Mouse (Mus musculus): Measurements from ENCODE around the gene Rbfox1.

The Rbfox1 gene

DNA sequence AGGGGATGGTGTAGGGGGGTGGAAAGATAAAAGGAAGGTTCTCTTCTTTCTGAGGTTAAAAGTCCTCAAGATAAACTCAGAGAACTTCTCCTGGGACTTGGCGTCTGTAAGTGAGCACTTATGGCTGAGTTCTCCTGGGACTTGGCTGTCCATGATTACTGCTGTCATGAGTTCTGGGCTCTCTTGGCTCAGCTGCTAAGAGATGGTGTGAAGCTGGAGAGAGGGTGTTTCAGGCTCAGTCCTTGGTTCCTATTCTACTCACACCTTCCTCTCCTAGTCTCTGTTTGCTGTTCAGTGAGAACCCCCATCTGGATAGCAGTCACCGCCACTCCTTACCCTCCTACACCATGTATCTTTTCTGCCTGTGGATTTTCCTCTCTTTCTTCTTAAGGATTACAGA, 921.1 kb downstream of the Rbfox1 start:
- in situ Hi-C loops (cut with MboI, MseI) = loop anchor here (5.0 kb wide), 1 partner anchor 104 kb away; no protein-coding TSS in a partner anchor

DNA sequence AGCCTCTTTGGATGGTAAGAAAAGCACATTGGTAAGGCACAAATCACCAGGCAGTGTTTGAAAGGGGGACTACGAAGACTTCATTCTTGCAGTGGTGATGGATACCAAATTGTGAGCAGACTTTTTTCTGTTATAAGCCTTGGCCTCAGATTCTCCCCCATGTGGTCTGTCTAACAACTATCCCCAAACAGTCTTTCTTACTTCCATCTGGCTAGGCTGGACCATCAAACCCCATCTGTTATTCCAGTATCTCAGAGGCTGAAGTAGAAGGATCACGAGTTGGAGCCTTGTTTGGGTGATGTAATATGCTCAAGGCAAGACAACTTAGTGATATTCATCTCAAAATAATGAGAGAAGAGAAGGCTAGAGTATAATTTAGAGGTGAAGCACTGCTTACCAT, 922.7 kb downstream of the Rbfox1 start:
- in situ Hi-C loops (cut with MboI, MseI) = loop anchor here (5.0 kb wide), 1 partner anchor 106 kb away; no protein-coding TSS in a partner anchor

DNA sequence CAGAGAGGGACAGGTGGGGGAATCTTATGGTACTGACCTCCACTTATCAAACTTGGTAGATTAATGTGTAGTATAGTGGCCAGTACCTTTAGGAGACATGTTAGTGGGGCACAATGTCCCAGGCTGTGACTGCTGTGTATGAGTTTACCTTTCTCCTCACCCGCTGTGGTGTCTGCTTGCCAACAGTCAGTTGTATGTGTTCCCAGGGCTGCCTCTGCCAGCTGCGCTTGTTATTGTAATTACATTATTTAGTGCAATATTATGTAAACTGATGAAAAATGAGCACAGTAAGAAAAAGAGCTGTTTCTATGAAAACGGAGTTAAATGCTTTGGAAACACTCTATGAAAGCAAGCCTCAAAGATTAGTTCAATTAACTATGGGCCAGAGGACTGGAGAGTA, 928.7 kb downstream of the Rbfox1 start:
- in situ Hi-C loops (cut with MboI, MseI) = no loop called here

DNA sequence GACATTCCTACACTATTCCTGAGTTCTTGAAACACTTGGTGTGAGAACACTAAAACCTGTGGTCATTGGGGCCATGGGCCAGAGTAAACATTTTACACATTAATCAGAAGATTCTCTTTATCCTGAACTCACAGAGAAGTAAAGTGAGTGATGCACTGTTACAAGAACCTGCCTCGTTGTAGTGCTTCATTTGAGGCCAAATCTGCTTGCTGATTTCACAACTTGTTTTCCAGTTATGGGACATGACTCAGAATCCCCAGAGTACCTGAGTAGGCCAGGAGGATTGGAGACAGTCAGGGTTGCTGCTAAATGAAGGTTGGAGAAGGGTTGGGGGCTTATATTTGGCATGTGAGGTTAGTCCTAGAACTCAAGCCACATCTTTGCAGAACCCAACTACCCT, 936.6 kb downstream of the Rbfox1 start:
- in situ Hi-C loops (cut with MboI, MseI) = no loop called here

DNA sequence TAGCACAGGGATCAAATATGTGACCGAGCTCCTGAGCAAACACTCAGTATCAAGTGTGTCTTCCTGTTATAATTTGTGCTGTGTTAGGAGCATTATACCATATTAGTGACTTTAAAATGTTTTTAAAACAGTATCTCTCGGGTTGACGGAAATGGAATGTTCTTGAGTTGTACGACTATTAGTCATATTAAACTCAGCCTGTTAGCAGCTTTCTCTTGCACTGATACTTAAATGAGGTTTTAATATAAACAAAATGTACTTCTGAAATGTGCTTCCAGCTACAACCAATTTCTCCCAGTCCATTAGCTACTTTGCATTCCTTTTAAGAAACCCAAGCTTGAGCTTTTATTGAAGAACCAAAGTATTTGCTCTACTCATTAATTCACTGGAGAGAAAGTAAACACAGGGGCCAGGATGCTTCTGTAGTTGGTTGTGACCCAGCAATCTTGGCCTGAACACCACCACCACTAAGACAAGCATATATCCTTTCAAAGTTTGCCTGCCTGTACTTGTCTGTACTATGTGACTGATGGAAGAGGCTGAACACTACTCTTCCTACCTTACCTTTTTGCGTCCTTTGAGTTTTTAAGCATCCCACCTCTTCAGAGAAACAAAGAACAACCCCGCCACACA, 944.9 kb downstream of the Rbfox1 start:
- in situ Hi-C loops (cut with MboI, MseI) = no loop called here

DNA sequence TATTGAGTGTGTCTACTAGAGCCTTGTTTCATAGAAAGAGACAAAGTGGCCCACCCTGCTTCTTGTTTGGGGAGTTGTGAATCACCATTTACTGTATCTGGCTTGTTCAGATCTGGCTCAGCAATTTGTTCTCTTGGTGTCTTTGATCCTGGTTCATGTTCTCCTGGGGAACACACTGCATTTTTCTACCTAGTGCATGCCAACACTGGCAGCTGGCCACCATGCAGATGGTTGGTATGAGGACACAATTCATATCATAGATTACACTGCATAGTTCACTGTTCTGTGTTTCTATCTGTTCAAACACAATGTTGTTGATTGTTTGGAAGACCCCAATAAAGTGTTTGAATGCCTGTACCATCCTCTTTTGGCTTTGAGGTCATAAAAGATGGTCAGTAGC, 948.3 kb downstream of the Rbfox1 start:
- in situ Hi-C loops (cut with MboI, MseI) = no loop called here

DNA sequence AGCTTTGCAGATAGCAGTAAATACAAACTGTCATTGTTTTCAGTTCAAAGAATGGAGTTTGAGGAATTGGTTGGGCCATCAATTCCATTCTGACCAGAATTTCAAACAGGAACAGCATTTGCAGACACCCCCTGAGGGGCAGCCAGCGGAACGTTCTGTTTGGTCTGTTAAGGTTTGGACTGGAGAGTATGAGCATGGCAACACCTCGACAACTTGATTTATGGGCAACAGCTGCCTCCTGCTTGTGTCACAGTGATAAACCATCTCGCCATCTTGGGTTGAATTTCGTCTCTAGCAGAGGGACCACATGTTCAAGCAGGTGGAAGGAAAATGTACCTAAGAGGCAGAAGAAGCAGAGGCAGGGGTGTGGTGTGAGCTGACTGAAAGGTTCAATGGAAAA, 949.9 kb downstream of the Rbfox1 start:
- in situ Hi-C loops (cut with MboI, MseI) = no loop called here

DNA sequence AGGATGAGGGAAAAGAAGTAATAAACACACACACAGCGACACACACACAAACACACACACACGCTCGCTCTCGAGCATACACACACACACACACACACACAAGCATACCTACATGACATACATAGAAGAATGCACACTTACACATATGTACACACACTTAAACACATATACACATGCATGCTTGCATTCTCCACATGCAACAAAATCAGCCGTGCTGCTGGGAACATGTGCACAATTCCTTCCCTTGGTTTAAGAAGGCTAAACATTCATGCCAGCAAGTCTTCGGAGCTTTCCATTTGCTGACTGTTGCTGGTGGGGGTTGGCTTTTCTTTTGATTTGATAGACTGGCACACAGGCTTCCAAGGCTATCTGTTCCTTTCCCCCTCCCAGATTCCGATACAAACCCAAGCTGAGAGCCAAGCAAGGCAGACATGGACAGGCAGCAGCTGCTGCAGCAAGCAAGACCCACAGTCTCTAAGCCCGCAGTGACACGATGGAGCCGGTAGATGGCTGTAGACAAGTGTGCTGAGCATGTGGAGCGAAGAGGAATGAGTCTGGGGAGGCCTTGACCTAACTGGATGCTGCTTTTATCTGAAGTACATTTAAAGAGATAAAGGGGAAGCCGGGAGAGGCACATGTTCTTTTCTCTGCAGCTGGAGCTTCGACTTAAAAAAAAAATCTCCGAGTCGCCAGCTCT, 954.3 kb downstream of the Rbfox1 start:
- in situ Hi-C loops (cut with MboI, MseI) = no loop called here

DNA sequence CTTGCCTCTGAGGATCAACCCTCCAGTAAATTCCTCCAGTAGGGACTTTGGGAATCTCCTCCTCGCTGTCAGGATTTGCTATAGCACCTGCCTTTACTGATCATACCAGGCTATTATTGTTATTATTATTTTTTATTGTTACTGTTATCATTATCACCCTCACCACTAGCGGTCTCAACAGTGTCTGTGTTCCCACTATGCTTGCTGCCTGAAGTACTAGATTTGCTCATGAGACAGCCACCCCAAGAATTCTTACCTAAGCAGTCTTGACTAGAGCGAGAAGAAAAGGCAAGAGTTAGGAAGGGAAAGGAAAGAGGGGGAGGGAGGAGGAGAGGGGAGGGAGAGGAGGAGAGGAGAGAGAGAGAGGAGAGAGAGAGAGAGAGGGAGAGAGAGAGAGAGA, 954.9 kb downstream of the Rbfox1 start:
- in situ Hi-C loops (cut with MboI, MseI) = no loop called here

DNA sequence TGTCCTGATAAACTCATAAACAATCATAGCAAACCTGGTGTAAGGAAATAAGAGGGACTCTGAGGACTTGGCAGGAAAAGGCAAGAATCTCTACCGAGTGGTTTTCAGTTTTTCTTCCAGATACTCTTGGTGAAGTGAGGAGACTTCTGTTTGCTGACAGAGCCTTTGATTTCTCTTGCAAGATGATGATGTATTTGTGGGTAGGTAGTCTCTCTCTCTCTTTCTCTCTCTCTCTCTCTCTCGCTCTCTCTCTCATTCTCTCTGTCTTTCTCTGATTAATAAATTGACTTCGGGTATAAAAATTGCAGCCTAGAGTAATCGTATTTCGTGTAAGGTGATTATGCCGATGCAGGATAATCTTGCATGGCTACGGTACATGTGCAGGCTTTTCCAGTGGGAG, 955.3 kb downstream of the Rbfox1 start:
- in situ Hi-C loops (cut with MboI, MseI) = no loop called here

DNA sequence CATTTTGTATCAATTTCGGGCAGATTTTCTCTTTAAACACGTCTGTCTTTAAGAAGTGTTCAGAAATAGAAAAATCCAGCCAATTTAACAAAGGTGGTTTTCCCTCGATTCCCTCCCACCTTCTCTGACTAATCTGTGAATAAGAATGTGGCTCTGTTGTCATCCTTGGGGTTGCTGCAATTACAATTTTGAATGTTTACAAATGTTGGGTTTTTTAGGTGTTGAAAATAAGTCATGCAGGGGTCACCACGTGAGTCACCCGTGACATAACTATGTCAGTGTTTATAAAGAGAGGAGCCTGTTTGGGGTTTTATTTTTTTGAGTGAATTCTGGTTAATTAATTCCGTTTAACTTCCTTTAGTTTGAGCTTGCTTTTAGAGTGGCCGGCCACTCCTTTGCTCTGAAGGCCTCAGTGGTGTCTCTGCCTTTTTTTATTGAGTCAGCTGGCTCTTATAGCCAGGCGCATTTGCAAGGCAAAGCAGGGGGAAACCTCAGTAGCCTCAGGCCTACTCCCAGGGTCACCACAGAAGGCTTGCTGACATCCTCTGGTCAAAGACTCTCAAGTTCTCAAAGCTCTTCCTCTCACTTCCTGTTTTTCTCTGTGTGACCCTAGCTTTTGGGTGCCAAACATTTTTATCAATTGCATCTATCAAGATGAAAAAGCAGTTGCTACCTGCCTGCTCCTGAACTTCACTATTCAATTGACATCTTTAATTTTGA, 957.1 kb downstream of the Rbfox1 start:
- in situ Hi-C loops (cut with MboI, MseI) = no loop called here

DNA sequence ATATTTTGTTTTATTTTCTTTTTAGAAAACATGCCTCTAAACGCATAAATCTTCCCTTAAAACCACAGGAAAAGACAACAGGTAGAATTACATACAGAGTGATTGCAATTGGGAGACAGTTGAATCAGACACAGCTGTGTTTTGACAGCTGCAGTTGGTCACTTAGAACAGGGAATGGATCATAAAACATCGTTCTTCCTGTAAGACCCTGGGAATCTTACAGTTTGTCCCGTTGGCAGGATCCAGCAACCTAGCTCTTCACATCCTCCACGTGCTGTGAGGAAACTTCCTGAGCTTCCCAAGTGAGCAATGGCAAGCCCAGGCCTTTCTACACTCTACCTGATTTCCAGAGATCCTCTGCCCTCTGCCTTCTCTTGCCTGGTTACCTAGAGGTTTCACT, 959.5 kb downstream of the Rbfox1 start:
- in situ Hi-C loops (cut with MboI, MseI) = no loop called here

DNA sequence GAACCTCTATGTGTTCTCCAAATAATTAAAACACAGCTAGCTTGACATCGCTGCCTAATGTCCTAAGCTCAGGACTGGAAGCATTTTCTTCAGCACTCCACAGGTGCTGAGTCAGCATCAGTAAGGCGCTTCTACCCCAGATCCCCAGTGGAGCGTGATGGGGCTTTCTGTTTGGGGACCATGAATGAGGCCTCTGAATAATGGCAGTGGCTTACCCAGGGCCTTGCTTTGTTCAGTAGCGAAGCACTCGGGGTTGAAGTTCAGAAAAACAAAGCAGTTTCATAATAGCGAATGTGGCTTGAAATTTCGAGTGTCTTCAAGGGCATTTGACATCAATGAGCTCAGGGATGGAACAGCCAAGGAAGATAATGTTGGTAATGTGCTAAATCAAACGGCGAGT, 966.2 kb downstream of the Rbfox1 start:
- in situ Hi-C loops (cut with MboI, MseI) = no loop called here

DNA sequence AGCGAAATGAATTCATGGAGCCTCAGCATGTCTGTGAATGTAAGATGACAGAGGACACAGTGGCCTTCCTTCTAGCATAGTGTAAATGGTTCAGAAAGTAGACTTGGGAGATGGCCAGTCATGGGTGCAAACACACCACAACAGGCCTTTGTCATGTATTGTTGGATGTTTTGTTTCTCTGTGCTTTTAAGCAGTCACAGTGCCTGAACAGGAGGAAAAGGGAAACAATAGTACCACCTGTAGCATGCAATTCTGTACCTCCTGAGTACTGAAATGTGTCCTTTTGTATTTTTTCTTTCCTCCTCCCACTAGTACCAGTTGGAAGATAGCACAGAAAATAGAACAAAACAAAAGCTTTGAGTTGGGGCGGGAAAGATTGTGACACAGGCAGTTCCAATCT, 968.6 kb downstream of the Rbfox1 start:
- in situ Hi-C loops (cut with MboI, MseI) = no loop called here

DNA sequence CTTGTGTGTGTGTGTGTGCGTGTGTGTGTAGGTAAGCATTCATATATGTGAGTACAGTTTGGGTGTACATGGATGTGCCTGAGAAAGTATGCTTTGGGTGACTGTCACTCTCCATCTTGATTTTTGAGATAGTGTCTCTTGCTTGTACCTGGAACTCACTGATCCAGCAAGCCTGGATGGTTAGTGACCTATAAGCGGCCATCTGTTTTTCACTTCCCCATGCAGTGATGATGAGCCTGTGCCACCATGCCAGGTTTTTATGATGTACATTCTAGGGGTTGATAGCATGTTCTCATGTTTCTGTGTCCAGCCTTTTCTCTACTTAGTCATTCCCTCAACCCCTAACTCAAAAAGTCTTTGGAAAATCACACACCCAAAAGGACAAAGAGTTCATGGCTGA, 976.5 kb downstream of the Rbfox1 start:
- in situ Hi-C loops (cut with MboI, MseI) = loop anchor here (10.0 kb wide), 1 partner anchor 1057 kb away; no protein-coding TSS in a partner anchor

DNA sequence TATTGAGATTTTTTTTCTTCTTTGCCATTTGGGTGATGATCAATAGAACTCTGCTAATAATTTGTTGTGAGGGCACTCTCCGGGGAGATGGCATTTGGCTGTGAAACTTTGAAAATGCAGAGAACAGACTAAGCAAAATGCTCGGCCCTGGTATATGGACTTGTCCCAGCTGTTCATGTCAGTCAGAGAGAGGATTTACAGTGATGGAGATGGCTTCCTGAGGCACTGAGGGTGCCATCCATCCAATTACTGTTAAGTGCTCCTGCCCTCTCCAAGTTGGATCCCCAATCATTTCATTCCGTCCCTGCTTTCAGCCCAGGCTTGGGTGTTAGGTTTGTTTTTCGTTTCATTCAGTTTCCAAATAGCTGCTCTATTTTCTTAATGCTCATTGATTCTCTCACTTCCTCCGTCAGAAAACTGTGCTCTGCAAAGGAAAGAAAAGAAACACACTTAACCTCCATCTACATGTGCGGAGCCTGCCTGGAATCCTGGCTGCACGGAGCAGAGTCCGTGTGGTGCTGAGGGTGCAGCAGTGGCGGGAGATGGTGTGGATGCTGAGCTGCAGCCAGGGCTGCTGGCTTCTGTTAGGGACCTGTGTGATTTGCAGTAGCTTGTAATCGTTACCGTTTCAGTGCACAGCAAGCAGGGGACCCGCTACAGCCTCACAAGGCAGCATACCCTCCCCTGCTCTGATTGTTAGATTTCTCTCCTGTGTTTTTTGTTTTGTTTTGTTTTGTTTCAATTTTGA, 997.7 kb downstream of the Rbfox1 start:
- in situ Hi-C loops (cut with MboI, MseI) = no loop called here

DNA sequence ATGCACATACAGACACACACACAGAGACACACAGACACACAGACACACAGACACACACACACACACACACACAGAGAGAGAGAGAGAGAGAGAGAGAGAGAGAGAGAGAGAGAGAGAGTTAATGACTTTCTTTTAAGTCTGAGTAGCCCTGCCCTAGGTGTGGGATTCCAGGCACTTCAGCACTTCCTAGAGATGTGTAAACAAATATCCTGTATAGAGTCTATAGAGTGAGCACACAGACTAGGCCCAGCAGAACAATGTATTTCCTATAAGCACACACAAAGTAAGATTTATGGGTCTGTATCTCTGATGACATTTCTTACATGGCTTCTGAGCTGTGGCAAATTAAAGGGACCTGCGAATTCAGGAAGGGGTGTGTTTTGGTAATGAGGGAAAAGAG, 998.6 kb downstream of the Rbfox1 start:
- in situ Hi-C loops (cut with MboI, MseI) = no loop called here

DNA sequence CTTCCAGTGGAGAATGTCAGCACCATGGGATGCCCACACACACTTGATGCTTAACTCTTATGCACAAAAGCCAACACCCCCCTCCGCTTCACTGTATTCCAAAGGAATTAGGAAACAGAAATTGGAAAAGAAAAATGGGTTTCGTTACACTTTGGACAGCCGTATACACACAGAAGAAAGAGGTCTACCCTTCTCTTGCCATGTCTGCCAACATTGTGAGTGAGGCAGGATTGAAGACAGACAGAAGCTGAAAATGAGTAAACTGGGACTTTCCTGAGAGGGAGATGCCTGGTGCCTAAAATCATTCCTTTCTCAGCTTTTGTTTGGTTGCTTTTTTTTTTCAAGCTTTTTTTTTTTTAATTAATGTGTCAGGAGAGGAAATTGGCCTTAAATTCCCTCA, 1000.5 kb downstream of the Rbfox1 start:
- in situ Hi-C loops (cut with MboI, MseI) = no loop called here

DNA sequence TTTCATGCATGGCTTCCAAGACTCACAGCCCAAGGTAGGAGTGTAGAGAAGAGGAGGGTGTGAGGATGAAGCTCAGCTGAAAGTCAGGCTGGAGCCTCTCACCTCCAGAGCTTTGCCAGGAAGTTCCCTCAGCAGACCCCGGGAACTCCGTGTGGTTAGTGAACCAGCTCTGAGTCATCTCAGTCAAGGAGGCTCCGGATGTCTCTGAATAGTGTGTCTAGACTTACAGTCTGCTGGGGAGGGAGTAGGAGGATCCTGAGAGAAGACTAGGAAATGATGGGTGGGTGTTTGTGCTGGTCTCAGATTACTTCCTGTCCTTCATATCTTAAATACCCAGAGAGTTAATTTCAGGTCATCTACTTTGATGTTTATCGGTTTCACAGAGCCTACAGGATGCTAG, 1004.1 kb downstream of the Rbfox1 start:
- in situ Hi-C loops (cut with MboI, MseI) = no loop called here

DNA sequence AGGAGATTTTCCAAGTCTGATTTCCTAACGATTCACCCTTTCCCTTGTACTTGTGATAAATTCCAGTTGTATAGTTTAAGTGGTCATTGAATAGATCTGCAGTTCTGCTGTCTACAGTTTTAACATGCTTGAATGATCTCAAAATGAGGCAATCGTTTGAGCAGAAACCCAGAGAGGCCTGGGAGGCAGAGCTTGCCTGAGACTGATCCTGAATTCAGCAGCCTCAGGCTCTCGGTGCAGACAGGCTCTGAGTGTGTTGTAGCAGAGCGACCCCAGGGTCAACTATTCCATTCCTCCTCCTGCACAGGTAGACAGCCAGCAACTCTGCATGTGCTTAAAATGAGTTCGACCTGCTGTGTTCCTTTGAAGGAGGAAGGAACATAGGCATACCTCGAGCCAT, 1012.6 kb downstream of the Rbfox1 start:
- in situ Hi-C loops (cut with MboI, MseI) = no loop called here

DNA sequence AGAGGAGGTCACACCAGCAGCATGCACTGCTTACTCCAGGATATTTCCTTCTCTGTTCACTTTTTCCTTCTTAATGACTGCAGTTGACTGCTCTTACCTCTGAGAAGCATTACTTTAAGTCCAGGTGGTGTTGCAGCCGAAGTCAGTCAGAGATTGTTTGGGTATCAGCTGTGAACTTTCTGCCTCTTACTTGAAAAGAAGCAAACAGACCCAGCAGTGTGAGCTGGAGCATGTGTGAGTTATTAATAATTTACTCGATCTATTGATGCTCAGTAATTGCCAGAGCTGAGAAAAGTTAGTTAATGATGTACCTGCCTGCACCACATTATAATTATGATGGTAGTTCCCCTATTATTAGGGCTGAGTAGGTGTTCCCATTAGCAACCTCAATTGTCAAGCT, 1014.9 kb downstream of the Rbfox1 start:
- in situ Hi-C loops (cut with MboI, MseI) = no loop called here

DNA sequence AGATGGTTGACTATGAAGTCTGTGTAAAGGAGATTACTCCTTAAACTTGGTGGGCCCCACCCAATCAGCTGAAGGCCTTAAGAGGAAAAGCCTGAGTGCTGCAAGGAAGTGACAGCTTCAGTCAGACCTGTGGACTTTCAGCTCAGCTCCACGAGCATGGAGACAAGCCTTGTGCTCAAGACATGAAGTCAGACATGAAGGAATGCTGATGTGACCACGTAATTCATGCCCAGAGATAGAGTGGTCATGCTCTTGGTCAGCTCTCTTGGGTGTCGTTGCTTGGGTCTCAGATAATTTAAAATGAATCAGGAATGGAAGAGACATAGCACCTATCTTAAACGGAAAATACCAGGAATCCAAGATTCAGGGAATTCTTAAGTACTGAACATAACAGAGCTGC, 1019.8 kb downstream of the Rbfox1 start:
- in situ Hi-C loops (cut with MboI, MseI) = no loop called here

Data from regulatory T cell (primary cell).